Mouse (Mus musculus) ES-Bruce4 (cell line): ENCODE measurements around the gene Rap2b.

Source experiments
- CTCF ChIP-seq: IDR thresholded peaks from one replicate; pipeline ENCODE4 v1.8.1; 2011; ENCODE audit warnings: low read depth, low read length
- POLR2A ChIP-seq: IDR thresholded peaks from one replicate; pipeline ENCODE4 v1.8.1; 2011; ENCODE audit warnings: low read length; ENCODE audit not compliant: insufficient read depth

DNA sequence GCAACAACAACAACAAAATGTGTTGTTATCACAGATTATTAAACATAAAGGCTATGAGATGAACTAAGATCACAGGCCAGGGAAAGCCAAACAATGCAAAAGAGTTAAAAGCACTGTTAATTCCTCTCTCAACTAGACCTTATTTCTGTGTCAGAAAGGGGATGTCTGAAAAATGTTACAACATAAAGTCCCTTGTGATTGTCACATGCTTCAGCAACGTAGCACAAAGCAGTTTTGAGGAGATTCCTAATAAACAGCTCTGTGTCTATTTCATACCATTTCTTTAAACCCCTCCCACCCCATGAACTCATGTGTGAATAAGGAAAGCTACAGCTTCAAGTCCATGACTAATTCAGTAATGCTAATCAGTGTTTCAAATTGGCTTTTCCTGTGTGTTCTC lies 54.4 kb downstream of the Rap2b start:
- no peak for TF ChIP-seq POLR2A
- no peak for TF ChIP-seq CTCF
